Mouse (Mus musculus) intestine, postnatal 0 days (tissue): ENCODE data around the gene Sez6l. TPM values are rescaled to one million over a fixed set of nuclear protein-coding genes. Genes with fewer than 3 reads are reported as not detected.

Source experiments
- ATAC-seq: fragments of 200-750 bp; cut with Nextera tagmentation; 2 replicates; pipeline ENCODE4 v1.8.0; 2017; ENCODE audit warnings: mild to moderate bottlenecking, moderate TSS enrichment, moderate library complexity
- H3K27ac ChIP-seq: fragments of 300-500 bp; sonication (generic); 2 replicates; pipeline ENCODE4 v1.5.1; 2014; ENCODE audit warnings: mild to moderate bottlenecking, low read depth, low read length, moderate library complexity
- H3K27me3 ChIP-seq: fragments of 300-500 bp; sonication (generic); replicated peaks from 2 replicates; pipeline ENCODE4 v1.6.1; 2014; ENCODE audit warnings: low read length, mixed read lengths; ENCODE audit not compliant: control insufficient read depth, insufficient read depth
- H3K36me3 ChIP-seq: fragments of 300-500 bp; sonication (generic); 2 replicates; pipeline ENCODE4 v1.6.1; 2014; ENCODE audit warnings: mild to moderate bottlenecking, moderate library complexity; ENCODE audit not compliant: control insufficient read depth, insufficient read depth
- H3K4me1 ChIP-seq: fragments of 300-500 bp; sonication (generic); replicated peaks from 2 replicates; pipeline ENCODE4 v1.6.1; 2014; ENCODE audit warnings: antibody characterized with exemption, low read length, mixed read lengths; ENCODE audit not compliant: control insufficient read depth, insufficient read depth
- H3K4me2 ChIP-seq: fragments of 300-500 bp; sonication (generic); replicated peaks from 2 replicates; pipeline ENCODE4 v1.6.1; 2014; ENCODE audit warnings: low read depth, mild to moderate bottlenecking, moderate library complexity
- H3K4me3 ChIP-seq: fragments of 300-500 bp; sonication (generic); 2 replicates; pipeline ENCODE4 v1.5.1; 2014; ENCODE audit warnings: low read depth, low read length
- H3K9ac ChIP-seq: fragments of 300-500 bp; sonication (generic); 2 replicates; pipeline ENCODE4 v1.6.1; 2014; ENCODE audit warnings: mild to moderate bottlenecking, low read depth, low read length
- H3K9me3 ChIP-seq: fragments of 300-500 bp; sonication (generic); 2 replicates; pipeline ENCODE4 v1.6.1; 2016; ENCODE audit warnings: mixed run types; ENCODE audit not compliant: control insufficient read depth
- CTCF ChIP-seq: sonication (generic); IDR thresholded peaks from 2 replicates; pipeline ENCODE4 v1.5.1; 2016; ENCODE audit warnings: low read depth, mild to moderate bottlenecking, control low read depth, antibody characterized with exemption, moderate library complexity
- WGBS: fragments of 180-500 bp; shearing (Covaris S2); extraction: QIAGEN DNeasy Blood & Tissue Kit; methylation state at CpG from one replicate; pipeline ENCODE4 v1.1.7; 2014; 5-methylcytosine and 5-hydroxymethylcytosine counted together
- polyA plus RNA-seq: library from polyadenylated mRNA; unstranded; fragments of >200 nt; fragmentation: Nextera tagmentation; extraction: Ambion mirVana; gene quantifications from 2 replicates; pipeline ENCODE4 v1.2.1, GENCODE M21; 2015

Sez6l gene
- polyA plus RNA-seq, 1 experiment from 2014 or later = 0.63 TPM

DNA sequence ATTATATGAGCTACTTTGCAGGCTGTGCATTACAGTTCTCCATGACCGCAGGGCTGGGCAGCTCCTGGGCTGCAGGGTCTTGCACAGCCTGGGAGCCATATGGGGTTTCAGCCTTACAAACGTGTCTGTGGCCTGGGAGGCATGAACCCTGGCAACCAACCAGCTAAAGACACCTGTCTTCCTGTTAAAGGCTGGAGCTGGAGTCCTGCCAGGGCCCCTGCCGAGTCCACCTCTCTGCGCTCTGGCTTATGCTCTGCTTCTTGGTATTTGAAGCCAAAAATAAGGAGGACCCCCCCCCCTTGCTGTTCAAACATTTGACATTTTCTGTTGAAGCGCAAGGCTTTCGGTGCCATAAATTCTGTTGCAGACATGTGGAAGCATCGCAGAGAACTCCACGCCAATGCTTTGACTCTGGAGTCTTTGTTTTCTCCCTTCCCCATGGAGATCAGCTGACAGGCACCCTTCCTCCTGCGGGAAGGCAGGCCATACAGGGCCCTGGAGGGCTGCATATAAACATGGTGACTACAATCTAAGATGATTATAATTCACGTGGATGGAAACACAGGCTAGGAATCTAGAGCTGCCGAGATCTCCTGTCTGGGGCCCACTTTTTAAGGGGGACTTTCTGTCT lies 23.4 kb upstream of the Sez6l start:
- Histone ChIP-seq H3K9me3 (no peaks in the 10 kb centered on the region), H3K4me2 (no peak overlapping the region), H3K27ac (no peak overlapping the region), H3K27me3 (no peaks in the 10 kb centered on the region), H3K9ac (no peak overlapping the region), H3K4me3 (no peak overlapping the region), H3K4me1 (no peaks in the 10 kb centered on the region), H3K36me3 (no peaks in the 10 kb centered on the region)
- ATAC-seq = no peak
- 33% methylated on average over 11 of the region's 11 CpGs for WGBS
- TF ChIP-seq CTCF = no peak

DNA sequence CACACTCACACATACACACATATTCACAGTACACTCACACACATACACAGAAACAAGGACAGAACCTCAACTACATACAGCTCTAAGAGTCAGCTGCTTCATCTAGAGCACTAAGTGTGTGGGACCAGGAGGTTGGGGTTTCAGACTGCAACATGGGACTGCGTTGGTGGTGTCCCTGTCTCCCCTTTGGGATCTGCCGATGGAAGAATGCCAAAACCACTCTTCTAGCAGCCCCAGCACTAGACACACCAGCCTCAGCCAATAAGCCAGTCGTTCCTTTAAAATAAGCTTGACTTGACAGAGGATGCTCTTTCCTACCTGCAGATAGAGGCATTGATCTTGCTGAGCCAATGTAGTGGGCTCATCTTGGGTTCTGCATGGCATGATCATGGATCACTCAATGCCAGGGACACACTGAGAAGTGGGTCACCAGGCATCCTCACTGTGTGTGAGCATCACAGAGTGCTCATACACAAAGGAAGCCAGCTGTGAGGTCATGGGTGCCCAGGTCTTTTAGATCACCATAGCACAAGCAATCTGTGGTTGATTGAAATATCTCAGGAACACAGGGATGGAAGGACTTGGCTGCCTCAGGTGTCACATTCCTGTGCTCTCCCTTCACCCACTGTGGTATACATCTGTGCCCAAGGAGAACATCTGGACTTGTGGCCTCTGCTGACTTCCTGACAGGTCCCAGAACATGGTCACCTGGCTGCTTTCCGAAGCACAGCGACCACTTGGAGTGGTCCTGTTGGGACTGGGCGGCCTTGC lies 22.7 kb upstream of the Sez6l start:
- Histone ChIP-seq H3K4me3 (no peak overlapping the region), H3K4me1 (no peaks in the 10 kb centered on the region), H3K27ac (no peak overlapping the region), H3K36me3 (no peaks in the 10 kb centered on the region), H3K9ac (no peak overlapping the region), H3K9me3 (no peaks in the 10 kb centered on the region), H3K4me2 (no peak overlapping the region), H3K27me3 (no peaks in the 10 kb centered on the region)
- ATAC-seq = no peak
- 83% methylated on average over 6 of the region's 6 CpGs for WGBS
- TF ChIP-seq CTCF = no peak

- no peak for ATAC-seq
- Histone ChIP-seq H3K4me2 (no peak overlapping the region), H3K27ac (no peak overlapping the region), H3K9me3 (no peaks in the 10 kb centered on the region), H3K4me1 (no peaks in the 10 kb centered on the region), H3K27me3 (no peaks in the 10 kb centered on the region), H3K4me3 (no peak overlapping the region), H3K36me3 (no peaks in the 10 kb centered on the region), H3K9ac (no peak overlapping the region)
- 82% methylated on average over 6 of the region's 6 CpGs for WGBS
- no peak for TF ChIP-seq CTCF
Observed at GRCm38 (mm10) chr5:112597876-112598275, 20.9 kb upstream of the Sez6l start.

DNA sequence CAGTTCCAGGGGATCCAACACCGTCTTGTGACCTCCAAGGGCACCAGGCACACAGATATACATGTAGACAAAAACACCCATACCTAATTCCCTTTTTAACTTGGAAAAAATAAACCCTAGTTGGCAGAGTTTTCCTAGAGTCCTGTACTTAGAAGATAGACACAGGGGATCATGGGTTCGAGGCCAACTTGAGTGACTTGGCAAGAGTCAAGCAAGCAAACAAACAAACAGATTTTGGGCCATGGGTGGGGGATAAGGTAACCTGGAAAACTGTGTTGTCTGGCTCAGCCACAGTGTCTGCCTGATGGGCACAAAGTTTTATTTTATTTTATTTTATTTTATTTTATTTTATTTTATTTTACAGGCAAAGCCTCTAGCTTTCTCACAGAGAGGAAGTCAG lies 20.3 kb upstream of the Sez6l start:
- Histone ChIP-seq H3K27me3 (no peaks in the 10 kb centered on the region), H3K27ac (no peak overlapping the region), H3K9me3 (no peaks in the 10 kb centered on the region), H3K9ac (no peak overlapping the region), H3K4me1 (no peaks in the 10 kb centered on the region), H3K36me3 (no peaks in the 10 kb centered on the region), H3K4me3 (no peak overlapping the region), H3K4me2 (no peak overlapping the region)
- ATAC-seq = no peak
- TF ChIP-seq CTCF = no peak
- WGBS = 81% methylated on average over 2 of the region's 2 CpGs

DNA sequence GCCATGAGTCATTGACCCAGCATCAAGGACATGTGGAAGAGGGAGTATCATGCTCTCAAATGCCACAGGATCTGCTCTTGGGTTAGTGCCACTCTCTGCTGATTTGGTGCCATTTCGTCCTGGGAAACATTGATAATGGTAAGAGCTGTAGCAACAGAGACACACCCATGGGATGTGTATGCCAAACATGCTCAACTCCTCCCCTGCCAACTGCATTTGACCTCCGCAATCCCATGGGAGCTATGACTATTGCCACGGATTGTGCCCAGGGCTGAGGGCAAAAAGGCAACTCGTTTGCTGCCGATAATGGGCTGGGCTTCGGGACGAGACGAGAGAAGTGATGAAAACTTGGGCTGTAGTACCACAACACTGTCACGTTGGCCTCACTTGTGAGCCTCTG lies 19.7 kb upstream of the Sez6l start:
- TF ChIP-seq CTCF = no peak
- no peak overlapping the region for H3K4me3 ChIP-seq
- no peak for ATAC-seq
- 81% methylated on average over 9 of the region's 9 CpGs for WGBS
- H3K4me1 ChIP-seq = no peaks in the 10 kb centered on the region
- H3K27ac ChIP-seq = no peak overlapping the region
- H3K27me3 ChIP-seq = no peaks in the 10 kb centered on the region
- H3K36me3 ChIP-seq = no peaks in the 10 kb centered on the region
- no peak overlapping the region for H3K9ac ChIP-seq
- H3K4me2 ChIP-seq = no peak overlapping the region
- H3K9me3 ChIP-seq = no peaks in the 10 kb centered on the region

- H3K27ac ChIP-seq = no peak overlapping the region
- WGBS = 58% methylated on average over 7 of the region's 7 CpGs
Observed at GRCm38 (mm10) chr5:112595701-112596632, 19.0 kb upstream of the Sez6l start.

More at GRCm38 (mm10) chr5:112595701-112596632, 19.0 kb upstream of the Sez6l start:
- no peaks in the 10 kb centered on the region for H3K9me3 ChIP-seq
- TF ChIP-seq CTCF = no peak
- no peak overlapping the region for H3K4me3 ChIP-seq
- no peaks in the 10 kb centered on the region for H3K36me3 ChIP-seq
- no peak for ATAC-seq
- H3K27me3 ChIP-seq = no peaks in the 10 kb centered on the region
- H3K4me2 ChIP-seq = no peak overlapping the region
- H3K4me1 ChIP-seq = no peaks in the 10 kb centered on the region
- no peak overlapping the region for H3K9ac ChIP-seq
